Mouse (Mus musculus) intestine, embryonic 14.5 days (tissue): ENCODE data around the gene Ppp1r16b. TPM values are rescaled to one million over a fixed set of nuclear protein-coding genes. Genes with fewer than 3 reads are reported as not detected.
"Not testable (repeated sequence)": the region's sequence is repeated elsewhere in the genome, so short reads cannot be mapped to it uniquely, and the experiment has no call there.

Source experiments
- ATAC-seq: fragments of 200-750 bp; cut with Nextera tagmentation; replicated peaks from 2 replicates; pipeline ENCODE4 v1.8.0; 2017; ENCODE audit warnings: low read depth, moderate number of reproducible peaks, moderate TSS enrichment, moderate library complexity; ENCODE audit not compliant: low FRiP score, low TSS enrichment
- DNase-seq: peaks from one replicate; pipeline ENCODE4 v3.0.0-alpha.2; 2018; ENCODE audit warnings: low spot score
- H3K27ac ChIP-seq: fragments of 300-500 bp; sonication (generic); 2 replicates; pipeline ENCODE4 v1.5.1; 2014; ENCODE audit warnings: low read depth, mild to moderate bottlenecking, control low read depth
- H3K27me3 ChIP-seq: fragments of 300-500 bp; sonication (generic); replicated peaks from 2 replicates; pipeline ENCODE4 v1.6.1; 2014; ENCODE audit warnings: low read length, control low read depth; ENCODE audit not compliant: control insufficient read depth, insufficient read depth
- H3K36me3 ChIP-seq: fragments of 300-500 bp; sonication (generic); 2 replicates; pipeline ENCODE4 v1.6.1; 2014; ENCODE audit warnings: low read length, control low read depth; ENCODE audit not compliant: control insufficient read depth, insufficient read depth
- H3K4me1 ChIP-seq: fragments of 300-500 bp; sonication (generic); replicated peaks from 2 replicates; pipeline ENCODE4 v1.6.1; 2014; ENCODE audit warnings: low read length, control low read depth, mixed read lengths; ENCODE audit not compliant: control insufficient read depth, insufficient read depth
- H3K4me2 ChIP-seq: fragments of 300-500 bp; sonication (generic); 2 replicates; pipeline ENCODE4 v1.6.1; 2014; ENCODE audit warnings: low read length
- H3K4me3 ChIP-seq: fragments of 300-500 bp; sonication (generic); 2 replicates; pipeline ENCODE4 v1.5.1; 2014; ENCODE audit warnings: low read depth, low read length, control low read depth, mixed read lengths
- H3K9ac ChIP-seq: fragments of 300-500 bp; sonication (generic); 2 replicates; pipeline ENCODE4 v1.6.1; 2014; ENCODE audit warnings: mild to moderate bottlenecking, low read length
- H3K9me3 ChIP-seq: fragments of 300-500 bp; sonication (generic); 2 replicates; pipeline ENCODE4 v1.6.1; 2016; ENCODE audit warnings: low read length, control low read depth; ENCODE audit not compliant: control insufficient read depth
- WGBS: fragments of 180-500 bp; shearing (Covaris S2); extraction: QIAGEN DNeasy Blood & Tissue Kit; methylation state at CpG from one replicate; pipeline ENCODE4 v1.1.7; 2014; 5-methylcytosine and 5-hydroxymethylcytosine counted together
- polyA plus RNA-seq: library from polyadenylated mRNA; unstranded; fragments of >200 nt; fragmentation: Nextera tagmentation; extraction: Ambion mirVana; gene quantifications from 2 replicates; pipeline ENCODE4 v1.2.1, GENCODE M21; 2014

Ppp1r16b gene
- polyA plus RNA-seq, 1 experiment from 2014 or later, result 5.0 TPM

- DNase-seq (no peak), ATAC-seq (no peak)
- Histone ChIP-seq H3K36me3 (no peaks in the 10 kb centered on the region), H3K27me3 (no peaks in the 10 kb centered on the region), H3K9me3 (no peaks in the 10 kb centered on the region), H3K4me3 (no peak overlapping the region), H3K27ac (no peak overlapping the region), H3K9ac (no peak overlapping the region), H3K4me2 (no peak overlapping the region), H3K4me1 (no peaks in the 10 kb centered on the region)
- WGBS, result 82% methylated on average over 3 of the region's 3 CpGs
Observed at GRCm38 (mm10) chr2:158730896-158731295, 65.7 kb downstream of the Ppp1r16b start.

GRCm38 (mm10) chr2:158732521-158732920 lies 67.3 kb downstream of the Ppp1r16b start:
- H3K9me3 ChIP-seq, result no peaks in the 10 kb centered on the region
- H3K27ac ChIP-seq, result no peak overlapping the region
- no peak for ATAC-seq
- no peak overlapping the region for H3K4me2 ChIP-seq
- no peak overlapping the region for H3K4me3 ChIP-seq
- WGBS, result 83% methylated on average over 9 of the region's 9 CpGs
- no peaks in the 10 kb centered on the region for H3K36me3 ChIP-seq
- DNase-seq, result no peak
- no peaks in the 10 kb centered on the region for H3K27me3 ChIP-seq
- no peak overlapping the region for H3K9ac ChIP-seq
- no peaks in the 10 kb centered on the region for H3K4me1 ChIP-seq

GRCm38 (mm10) chr2:158733136-158733535 lies 67.9 kb downstream of the Ppp1r16b start:
- no peaks in the 10 kb centered on the region for H3K36me3 ChIP-seq
- H3K9me3 ChIP-seq, result no peaks in the 10 kb centered on the region
- no peak overlapping the region for H3K9ac ChIP-seq
- H3K4me2 ChIP-seq, result no peak overlapping the region
- no peak overlapping the region for H3K27ac ChIP-seq
- DNase-seq, result no peak
- 71% methylated on average over 4 of the region's 4 CpGs for WGBS
- H3K4me3 ChIP-seq, result no peak overlapping the region
- H3K27me3 ChIP-seq, result no peaks in the 10 kb centered on the region
- no peak for ATAC-seq
- H3K4me1 ChIP-seq, result no peaks in the 10 kb centered on the region

GRCm38 (mm10) chr2:158733914-158734313 lies 68.7 kb downstream of the Ppp1r16b start:
- DNase-seq, result no peak
- ATAC-seq, result no peak
- Histone ChIP-seq H3K9ac (no peak overlapping the region), H3K4me1 (no peaks in the 10 kb centered on the region), H3K4me2 (no peak overlapping the region), H3K9me3 (no peaks in the 10 kb centered on the region), H3K4me3 (no peak overlapping the region), H3K27ac (no peak overlapping the region), H3K36me3 (no peaks in the 10 kb centered on the region), H3K27me3 (no peaks in the 10 kb centered on the region)
- WGBS, result 69% methylated on average over 6 of the region's 6 CpGs

- Histone ChIP-seq H3K36me3 (no peaks in the 10 kb centered on the region), H3K9ac (no peak overlapping the region), H3K27me3 (no peaks in the 10 kb centered on the region), H3K9me3 (no peaks in the 10 kb centered on the region), H3K4me3 (no peak overlapping the region), H3K27ac (no peak overlapping the region), H3K4me1 (no peaks in the 10 kb centered on the region), H3K4me2 (no peak overlapping the region)
- WGBS, result 84% methylated on average over 7 of the region's 7 CpGs
- ATAC-seq (no peak), DNase-seq (no peak)
Observed at GRCm38 (mm10) chr2:158734500-158735152, 69.4 kb downstream of the Ppp1r16b start.

GRCm38 (mm10) chr2:158735340-158735739 lies 70.1 kb downstream of the Ppp1r16b start:
- H3K27me3 ChIP-seq, result no peaks in the 10 kb centered on the region
- WGBS, result 87% methylated on average over 8 of the region's 8 CpGs

GRCm38 (mm10) chr2:158736247-158736646 lies 71.0 kb downstream of the Ppp1r16b start:
- H3K27me3 ChIP-seq, H3K27ac ChIP-seq, H3K9me3 ChIP-seq, H3K4me2 ChIP-seq, H3K36me3 ChIP-seq, DNase-seq, H3K4me3 ChIP-seq, H3K4me1 ChIP-seq, H3K9ac ChIP-seq, ATAC-seq: not testable (repeated sequence)
- WGBS, result 82% methylated on average over 4 of the region's 4 CpGs

More at GRCm38 (mm10) chr2:158735340-158735739, 70.1 kb downstream of the Ppp1r16b start:
- H3K4me3 ChIP-seq, result no peak overlapping the region
- no peak for ATAC-seq
- no peak overlapping the region for H3K27ac ChIP-seq
- no peaks in the 10 kb centered on the region for H3K4me1 ChIP-seq
- H3K9ac ChIP-seq, result no peak overlapping the region
- no peaks in the 10 kb centered on the region for H3K36me3 ChIP-seq
- DNase-seq, result no peak
- no peaks in the 10 kb centered on the region for H3K9me3 ChIP-seq
- no peak overlapping the region for H3K4me2 ChIP-seq

GRCm38 (mm10) chr2:158738591-158738990 lies 73.4 kb downstream of the Ppp1r16b start:
- no peak for ATAC-seq

GRCm38 (mm10) chr2:158739113-158739512 lies 73.9 kb downstream of the Ppp1r16b start:
- Histone ChIP-seq H3K9ac (no peak overlapping the region), H3K4me2 (no peak overlapping the region), H3K36me3 (no peaks in the 10 kb centered on the region), H3K27me3 (no peaks in the 10 kb centered on the region), H3K27ac (no peak overlapping the region), H3K9me3 (no peaks in the 10 kb centered on the region), H3K4me1 (no peaks in the 10 kb centered on the region), H3K4me3 (no peak overlapping the region)
- no peak for ATAC-seq
- DNase-seq, result no peak
- 85% methylated on average over 3 of the region's 3 CpGs for WGBS

More at GRCm38 (mm10) chr2:158738591-158738990, 73.4 kb downstream of the Ppp1r16b start:
- no peak overlapping the region for H3K27ac ChIP-seq
- no peak overlapping the region for H3K9ac ChIP-seq
- no peaks in the 10 kb centered on the region for H3K27me3 ChIP-seq
- no peaks in the 10 kb centered on the region for H3K9me3 ChIP-seq
- H3K4me3 ChIP-seq, result no peak overlapping the region
- 86% methylated on average over 11 of the region's 11 CpGs for WGBS
- H3K4me1 ChIP-seq, result no peaks in the 10 kb centered on the region
- no peak overlapping the region for H3K4me2 ChIP-seq
- DNase-seq, result no peak
- no peaks in the 10 kb centered on the region for H3K36me3 ChIP-seq
